Mouse (Mus musculus) B cell, adult 2 months (primary cell): ENCODE data around the gene Bsx.

Experiments
- DNase-seq, 2 experiments: peaks; one replicate each; pipeline ENCODE4 v3.0.0; 2022

The Bsx gene

DNA sequence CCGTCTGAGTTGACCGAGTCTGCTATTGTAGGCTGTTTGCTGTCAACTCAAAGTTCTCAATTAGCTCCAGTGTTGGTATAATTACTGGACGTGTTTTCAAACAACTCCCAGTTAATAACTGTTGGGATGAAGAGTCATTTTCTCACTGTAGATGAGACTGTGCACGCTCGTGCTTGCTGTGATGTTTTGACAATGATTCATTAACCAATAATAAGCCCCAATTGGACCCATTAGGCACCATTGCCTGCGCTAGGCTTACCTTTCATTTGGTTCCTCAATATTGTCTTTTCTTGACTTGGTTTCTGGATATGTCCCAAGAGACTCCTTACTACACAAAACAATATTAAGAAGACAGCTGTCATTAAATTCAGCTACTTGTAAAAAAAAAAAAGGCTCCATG, 18.5 kb downstream of the Bsx start:
- no peak for DNase-seq

DNA sequence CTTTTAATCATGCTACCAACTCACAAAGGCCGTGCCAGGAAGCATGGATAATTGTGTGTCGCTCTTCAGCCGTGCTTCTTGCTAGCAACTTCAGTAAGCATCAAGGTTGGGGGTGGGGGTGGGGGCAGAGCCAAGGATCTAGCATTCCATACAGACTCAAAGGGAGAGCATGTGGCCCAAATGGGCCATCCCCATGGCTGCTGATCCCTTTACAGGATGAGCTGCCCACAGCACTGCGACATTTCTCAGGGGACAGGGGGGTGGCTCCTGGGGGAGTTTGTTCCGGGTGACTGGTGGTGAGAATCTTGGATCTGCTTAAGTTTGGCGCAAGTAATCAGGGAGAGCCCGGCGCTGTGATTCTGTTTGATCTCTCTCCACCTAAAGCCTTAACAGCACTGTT, 33.5 kb downstream of the Bsx start:
- DNase-seq: no peak

DNA sequence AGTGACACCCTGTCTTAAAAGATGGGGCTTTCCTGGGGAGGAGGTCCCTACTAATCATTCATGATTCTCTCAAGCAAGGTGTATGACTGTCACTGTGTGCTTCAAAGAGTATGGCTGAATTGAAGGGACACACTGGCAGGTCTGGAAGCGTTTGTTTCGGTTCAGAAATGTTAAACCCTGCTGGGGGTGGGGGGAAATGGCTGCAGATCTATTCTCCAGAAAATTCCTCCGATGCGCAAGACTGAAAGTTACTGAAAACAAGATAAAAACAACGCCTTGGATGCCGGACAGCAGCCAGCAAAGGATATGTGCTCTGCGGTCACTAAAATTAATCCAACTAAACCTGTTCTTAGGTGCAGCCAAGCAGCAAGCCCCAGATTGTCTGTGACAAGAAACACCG, 34.5 kb downstream of the Bsx start:
- no peak for DNase-seq

DNA sequence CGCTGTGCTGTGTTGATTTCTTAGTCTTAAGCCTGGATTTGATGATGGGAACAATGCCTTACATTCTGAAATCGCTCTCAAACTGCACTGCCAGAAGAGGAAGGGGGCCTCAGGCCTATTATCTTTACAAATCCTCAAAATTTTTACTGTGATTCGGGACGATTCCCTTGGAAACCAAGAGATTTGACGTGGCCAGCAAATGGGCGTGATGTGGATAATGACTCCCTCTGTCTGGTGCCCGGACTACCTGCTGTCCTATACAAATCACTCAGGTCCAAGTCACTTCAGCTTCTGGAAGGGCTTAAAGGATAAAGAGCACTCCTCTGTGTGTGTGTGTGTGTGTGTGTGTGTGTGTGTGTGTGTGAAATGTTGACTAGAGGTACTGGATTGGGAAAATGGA, 35.0 kb downstream of the Bsx start:
- DNase-seq: no peak

DNA sequence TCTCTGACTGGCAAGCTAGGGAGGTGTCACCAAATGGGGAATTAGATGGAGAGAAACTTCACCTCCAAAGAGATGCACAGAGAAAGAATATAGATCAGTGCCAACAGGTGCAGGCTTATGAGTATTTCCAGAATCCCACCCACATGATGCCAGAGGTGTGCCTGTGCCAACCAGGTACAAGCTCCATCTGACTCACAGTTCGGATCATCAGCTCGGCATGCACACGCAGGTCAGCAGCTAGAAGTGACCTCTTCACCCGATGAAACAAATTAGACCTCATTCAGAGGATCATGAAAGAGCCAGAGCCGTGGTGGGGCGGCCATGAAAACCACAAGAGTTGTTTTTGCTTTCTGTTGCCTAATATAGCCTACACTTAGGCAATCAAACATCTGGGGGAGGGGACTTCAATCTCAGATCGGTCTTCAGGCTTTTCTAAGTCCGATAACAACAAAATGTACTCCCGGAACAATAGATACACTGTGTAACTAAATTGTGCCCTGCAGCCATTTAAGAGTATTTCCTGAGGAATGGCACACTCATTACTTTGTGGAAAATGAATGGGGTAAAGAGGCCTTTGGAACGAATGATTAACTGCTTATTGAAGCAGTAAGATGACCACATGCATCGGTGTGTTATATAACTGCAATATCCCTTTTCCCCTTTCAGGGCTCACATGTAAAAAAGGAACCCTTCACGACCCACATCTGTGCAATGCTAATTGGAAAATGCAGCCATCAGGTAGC, 44.1 kb downstream of the Bsx start:
- DNase-seq: peak; percentile 5 to 14

DNA sequence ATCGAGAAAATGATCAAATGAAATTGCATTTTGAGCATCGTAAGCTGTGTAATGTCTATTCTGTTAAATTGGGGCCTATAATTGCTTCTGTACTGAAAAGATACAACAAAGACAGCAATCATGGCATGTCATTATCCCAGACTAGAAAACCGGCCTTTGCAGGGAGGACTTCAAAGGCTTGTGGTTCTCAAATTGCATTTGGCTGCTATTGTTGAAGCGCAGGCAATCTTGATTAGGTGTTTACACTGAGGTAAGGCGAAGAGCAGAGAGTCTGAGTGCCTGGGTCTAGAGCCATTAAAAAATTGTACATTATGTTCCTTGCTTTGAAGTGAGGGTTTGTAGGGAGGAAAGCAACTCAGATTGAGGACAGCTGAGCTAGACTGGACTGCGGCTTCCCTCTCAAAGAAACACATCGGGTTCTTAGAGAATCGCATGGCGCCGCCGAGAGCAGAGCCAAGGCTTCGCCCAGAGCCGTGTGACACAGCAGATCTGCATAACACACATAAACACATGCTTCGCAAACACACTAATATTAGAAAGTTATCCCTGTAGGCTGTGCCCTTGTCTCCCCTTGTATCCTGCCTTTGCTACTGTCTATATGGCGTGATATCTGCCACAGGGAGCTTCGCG, 53.5 kb downstream of the Bsx start:
- DNase-seq: no peak
